Mouse (Mus musculus) subcutaneous adipose tissue, adult 2 months (tissue): ENCODE measurements around the gene Mettl5. TPM values are rescaled to one million over a fixed set of nuclear protein-coding genes. Genes with fewer than 3 reads are reported as not detected.

ENCODE experiments used
- polyA plus RNA-seq: library from polyadenylated mRNA; depleted of rRNA; stranded (reverse); fragments of >200 nt; gene quantifications from 2 replicates; pipeline ENCODE4 v1.2.3, GENCODE M21; 2012; ENCODE audit warnings: low replicate concordance; rRNA removed

Gene Mettl5
- polyA plus RNA-seq: 3.6 and 4.9 TPM in 2 replicates

GRCm38 (mm10) chr2:69885451-69886305 is at the start of gene Mettl5:
Gene Mettl5 (minus strand): TSS chr2:69885615.

GRCm38 (mm10) chr2:69897039-69897617 is 11.7 kb upstream of the Mettl5 start, which contains the start of gene Ubr3:
Gene Ubr3 (plus strand): TSS chr2:69897246.

GRCm38 (mm10) chr2:69861485-69862091 is 23.8 kb downstream of the Mettl5 start, which contains the start of gene Ssb:
Gene Ssb (plus strand): TSS chr2:69861562.

GRCm38 (mm10) chr2:69821711-69822110 is 63.7 kb downstream of the Mettl5 start, which contains the start of gene Klhl23:
Gene Klhl23 (plus strand): TSS chr2:69821944.

Other genes starting within 250 kb of the Mettl5 start
- gene Bbs5, start 238.4 kb downstream of the Mettl5 start, polyA plus RNA-seq: 2.3 and 4.2 TPM in 2 replicates
- 0.04 TPM in 1 of 2 replicates, not detected in the other for gene Klhl41, start 215.5 kb downstream of the Mettl5 start, polyA plus RNA-seq
- 5.7 and 6.1 TPM in 2 replicates for gene Fastkd1, start 172.1 kb downstream of the Mettl5 start, polyA plus RNA-seq
- 2.3 and 3.6 TPM in 2 replicates for gene Ppig, start 163.1 kb downstream of the Mettl5 start, polyA plus RNA-seq
- 0.44 and 0.62 TPM in 2 replicates for gene Ccdc173, start 96.0 kb downstream of the Mettl5 start, polyA plus RNA-seq
- 26.9 and 38.1 TPM in 2 replicates for gene Phospho2, start 96.0 kb downstream of the Mettl5 start, polyA plus RNA-seq
- gene Klhl23, start 63.7 kb downstream of the Mettl5 start, polyA plus RNA-seq: 1.9 and 16.8 TPM in 2 replicates
- gene Ssb, start 24.1 kb downstream of the Mettl5 start, polyA plus RNA-seq: 4.6 and 5.2 TPM in 2 replicates
- 19.6 and 20.6 TPM in 2 replicates for gene Ubr3, start 11.6 kb upstream of the Mettl5 start, polyA plus RNA-seq
- 0.03 and 3.1 TPM in 2 replicates for gene Myo3b, start 153.5 kb upstream of the Mettl5 start, polyA plus RNA-seq